Mouse (Mus musculus) mouse trophoblast stem cell (cell line): ENCODE data around the gene Olfr193.
"Not testable (repeated sequence)": the region's sequence is repeated elsewhere in the genome, so short reads cannot be mapped to it uniquely, and the experiment has no call there.

Source experiments
- in situ Hi-C, 2 experiments: fragments of 300-500 bp; cut with MseI, MboI; formaldehyde crosslinking; loops; 2 replicates in 1 of 2; 3 replicates in 1 of 2; pipeline ENCODE4 v1.15.1; 2025

Gene Olfr193

DNA sequence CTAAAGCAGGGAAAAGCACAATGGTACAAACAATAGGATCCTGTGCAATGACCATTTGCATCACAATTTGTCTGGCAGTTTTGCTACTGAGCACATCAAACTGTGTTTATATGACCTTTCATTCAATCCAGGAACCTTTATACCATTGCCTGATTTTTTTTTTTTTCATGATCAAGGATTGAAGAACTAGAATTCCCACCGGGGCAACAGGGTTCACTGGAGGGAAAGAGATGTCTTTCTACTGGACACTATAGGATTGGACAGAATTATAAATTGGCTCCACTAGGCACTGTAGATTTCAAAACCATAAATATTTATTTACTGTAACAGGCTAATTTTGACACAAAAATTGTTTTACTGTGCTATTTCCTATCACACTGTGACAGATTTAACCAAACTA is at the start of gene Olfr193:
Gene Olfr193 (minus strand): TSS at position 101 of the 400 bp plus-strand sequence.
- in situ Hi-C loops = no loop called here

DNA sequence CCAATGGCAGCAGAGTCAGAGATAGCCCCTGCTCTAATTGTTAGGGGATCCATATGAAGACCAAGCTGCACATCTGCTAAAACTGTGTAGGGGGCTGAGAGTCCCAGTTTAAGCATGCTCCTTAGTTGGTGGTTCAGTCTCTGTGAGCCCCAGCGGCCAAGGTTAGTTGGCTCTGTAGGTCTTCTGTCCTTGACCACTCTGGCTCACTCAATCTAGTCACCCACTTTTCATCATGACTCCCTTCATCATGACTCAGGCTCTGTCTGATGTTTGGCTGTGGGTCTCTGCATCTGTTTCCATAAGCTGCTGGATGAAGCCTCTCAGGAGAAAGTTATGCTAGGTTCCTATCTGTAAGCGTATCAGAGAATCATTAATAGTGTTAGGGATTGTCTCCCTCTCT is 40.3 kb upstream of the Olfr193 start:
- in situ Hi-C loops = no loop called here

GRCm38 (mm10) chr16:59146746-59147145 is 35.1 kb upstream of the Olfr193 start, which contains the start of gene Olfr195:
Olfr195 (plus strand) TSS chr16:59147046.
- in situ Hi-C loops = no loop called here

GRCm38 (mm10) chr16:59141105-59141504 is 29.4 kb upstream of the Olfr193 start:
- in situ Hi-C loops = no loop called here

- in situ Hi-C loops = no loop called here
These were observed 19.1 kb upstream of the Olfr193 start for GRCm38 (mm10) chr16:59130740-59131139.

DNA sequence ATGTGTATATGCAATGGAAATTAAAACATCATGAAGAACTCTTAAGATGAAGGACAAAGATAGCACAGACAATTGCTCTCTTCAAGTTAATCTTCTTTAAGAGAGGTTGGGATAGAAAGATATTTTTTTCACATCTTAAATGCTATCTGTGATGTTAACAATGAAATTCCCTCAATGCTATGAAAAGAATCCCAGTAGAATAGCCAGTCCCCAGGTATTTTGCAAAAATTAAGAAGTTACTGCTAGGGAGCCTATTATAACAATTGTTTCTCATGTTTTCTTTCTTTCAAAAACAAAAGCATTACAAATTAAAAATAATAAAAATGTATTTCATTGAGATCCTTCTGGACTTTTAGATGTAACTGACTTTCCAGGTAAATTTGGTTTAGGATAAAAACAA is 9.3 kb upstream of the Olfr193 start, which contains the start of gene Olfr194:
Gene Olfr194 (minus strand): TSS at position 101 of the 400 bp plus-strand sequence.
- in situ Hi-C loops = no loop called here

DNA sequence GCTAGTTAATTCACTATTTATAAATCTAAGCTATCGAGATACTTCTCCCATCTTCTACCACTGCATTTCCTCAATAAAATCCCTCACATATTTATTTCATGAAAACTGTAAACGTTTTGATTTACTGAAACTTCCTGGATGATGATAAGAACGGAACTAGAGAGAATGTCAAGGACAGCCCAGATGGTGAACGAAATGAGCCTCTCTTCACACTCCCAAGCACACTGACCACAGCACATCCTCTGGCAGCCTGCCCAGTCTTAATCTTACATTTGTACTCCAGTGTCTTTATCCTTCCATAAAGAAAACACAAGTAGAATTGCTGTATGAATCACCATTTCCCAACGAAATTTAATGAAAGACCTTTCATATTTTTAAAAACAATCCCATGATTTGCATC is 3.2 kb downstream of the Olfr193 start:
- in situ Hi-C loops = not testable (repeated sequence)

DNA sequence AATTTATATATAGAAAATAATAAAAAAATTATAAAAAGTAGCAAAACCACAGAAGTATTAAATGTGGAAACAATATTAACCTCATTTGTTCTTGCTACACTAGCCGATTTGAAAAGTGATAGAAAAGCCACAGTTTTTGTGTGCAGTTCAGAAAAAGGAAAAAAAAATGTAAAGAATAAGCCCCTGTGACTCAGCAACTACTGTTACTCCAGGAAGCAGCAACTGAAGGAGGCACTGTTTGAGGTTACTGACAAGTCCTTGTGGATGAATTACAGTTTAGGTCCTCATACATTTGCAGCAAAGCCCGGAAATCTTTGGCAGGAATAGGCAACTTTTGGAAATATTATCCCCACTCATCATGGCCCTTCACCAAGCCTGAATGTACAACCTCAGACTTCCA is 6.4 kb downstream of the Olfr193 start:
- in situ Hi-C loops = no loop called here

GRCm38 (mm10) chr16:59089722-59090121 is 22.0 kb downstream of the Olfr193 start, which contains the start of gene Olfr191:
Olfr191 (minus strand) TSS chr16:59089822.
- in situ Hi-C loops = not testable (repeated sequence)

DNA sequence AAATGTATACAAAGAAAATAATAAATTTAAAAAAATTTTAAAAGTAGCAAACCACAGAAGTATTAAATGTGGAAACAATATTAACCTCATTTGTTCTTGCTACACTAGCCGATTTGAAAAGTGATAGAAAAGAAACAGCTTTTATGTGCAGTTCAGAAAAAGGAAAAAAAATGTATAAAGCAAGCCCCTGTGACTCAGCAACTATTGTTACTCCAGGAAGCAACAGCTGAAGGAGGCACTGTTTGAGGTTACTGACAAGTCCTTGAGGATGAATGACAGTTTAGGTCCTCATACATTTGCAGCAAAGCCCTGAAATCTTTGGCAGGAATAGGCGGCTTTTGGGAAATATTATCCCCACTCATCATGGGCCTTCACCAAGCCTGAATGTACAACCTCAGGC is 30.6 kb downstream of the Olfr193 start:
- in situ Hi-C loops = not testable (repeated sequence)

DNA sequence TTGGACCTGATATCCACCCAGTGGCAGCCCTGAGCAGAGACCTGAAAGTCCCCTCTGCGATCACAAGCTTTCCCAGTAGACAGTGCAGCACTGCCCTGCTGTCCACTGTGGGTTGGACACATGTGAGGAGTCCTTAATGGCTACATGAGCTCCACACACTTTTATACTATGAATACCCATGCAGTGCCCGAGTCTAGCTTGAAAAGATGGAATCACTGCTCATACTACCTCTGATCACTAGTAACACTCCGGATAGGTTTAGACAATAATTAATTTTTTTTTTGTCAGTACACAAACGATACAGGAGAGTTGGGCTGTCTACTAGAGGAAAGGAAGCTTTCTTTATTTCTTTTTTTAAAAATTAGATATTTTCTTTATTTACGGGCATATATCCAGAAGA is 33.8 kb downstream of the Olfr193 start, which contains the start of gene Olfr190:
Gene Olfr190 (minus strand): TSS at position 101 of the 400 bp plus-strand sequence.
- in situ Hi-C loops = no loop called here

DNA sequence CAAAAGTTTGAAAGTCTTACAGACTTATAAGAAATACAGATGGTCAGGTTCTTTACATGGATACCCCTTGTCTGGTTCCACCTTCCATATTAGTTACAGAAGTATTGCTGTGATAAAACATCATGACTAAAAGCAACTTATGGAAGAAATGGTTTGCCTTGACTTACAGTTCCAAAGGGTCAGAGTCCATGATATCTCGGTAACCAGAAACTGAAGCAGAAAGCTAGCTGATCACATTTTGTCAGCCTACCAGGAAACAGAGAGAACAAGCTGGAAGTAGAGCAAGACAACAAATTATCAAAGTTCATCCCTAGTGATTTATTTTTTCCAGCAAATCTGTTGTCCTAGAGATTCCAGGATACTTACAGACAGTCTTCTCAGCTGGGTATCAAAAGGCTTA is 38.2 kb downstream of the Olfr193 start:
- in situ Hi-C loops = no loop called here

- in situ Hi-C loops = no loop called here
These were observed 39.9 kb downstream of the Olfr193 start for GRCm38 (mm10) chr16:59071755-59072154.

- in situ Hi-C loops = not testable (repeated sequence)
These were observed 49.3 kb downstream of the Olfr193 start for GRCm38 (mm10) chr16:59062411-59062810.
